Mouse (Mus musculus) limb, embryonic 12.5 days (tissue): ENCODE data around the gene Plppr1. TPM values are rescaled to one million over a fixed set of nuclear protein-coding genes. Genes with fewer than 3 reads are reported as not detected.
"Not testable (repeated sequence)": the region's sequence is repeated elsewhere in the genome, so short reads cannot be mapped to it uniquely, and the experiment has no call there.

Source experiments
- ATAC-seq: fragments of 200-750 bp; cut with Nextera tagmentation; 2 replicates; pipeline ENCODE4 v1.8.0; 2017; ENCODE audit warnings: low read depth, moderate TSS enrichment; ENCODE audit not compliant: insufficient number of reproducible peaks, insufficient read depth, low FRiP score, low TSS enrichment
- H3K27ac ChIP-seq: fragments of 300-500 bp; sonication (generic); 2 replicates; pipeline ENCODE4 v1.5.1; 2016; ENCODE audit warnings: mild to moderate bottlenecking, moderate library complexity
- H3K27me3 ChIP-seq: fragments of 300-500 bp; sonication (generic); 2 replicates; pipeline ENCODE4 v1.6.1; 2016; ENCODE audit warnings: mild to moderate bottlenecking, moderate library complexity
- H3K36me3 ChIP-seq: fragments of 300-500 bp; sonication (generic); 2 replicates; pipeline ENCODE4 v1.6.1; 2016; ENCODE audit warnings: mild to moderate bottlenecking, moderate library complexity
- H3K4me1 ChIP-seq: fragments of 300-500 bp; sonication (generic); replicated peaks from 2 replicates; pipeline ENCODE4 v1.6.1; 2016
- H3K4me2 ChIP-seq: fragments of 300-500 bp; sonication (generic); 2 replicates; pipeline ENCODE4 v1.6.1; 2016; ENCODE audit warnings: mild to moderate bottlenecking, moderate library complexity
- H3K4me3 ChIP-seq: fragments of 300-500 bp; sonication (generic); replicated peaks from 2 replicates; pipeline ENCODE4 v1.5.1; 2016; ENCODE audit warnings: mild to moderate bottlenecking
- H3K9ac ChIP-seq: fragments of 300-500 bp; sonication (generic); replicated peaks from 2 replicates; pipeline ENCODE4 v1.6.1; 2016; ENCODE audit warnings: mild to moderate bottlenecking, moderate library complexity
- H3K9me3 ChIP-seq: fragments of 300-500 bp; sonication (generic); 2 replicates; pipeline ENCODE4 v1.6.1; 2016; ENCODE audit warnings: mild to moderate bottlenecking, moderate library complexity
- WGBS: fragments of 180-500 bp; shearing (Covaris S2); methylation state at CpG from one replicate; pipeline ENCODE4 v1.1.7; 2016; 5-methylcytosine and 5-hydroxymethylcytosine counted together
- polyA plus RNA-seq: library from polyadenylated mRNA; unstranded; fragments of >200 nt; fragmentation: Nextera tagmentation; extraction: Ambion mirVana; gene quantifications from 2 replicates; pipeline ENCODE4 v1.2.1, GENCODE M21; 2016

The Plppr1 gene
- polyA plus RNA-seq, 1 experiment from 2014 or later: 2.1 TPM

DNA sequence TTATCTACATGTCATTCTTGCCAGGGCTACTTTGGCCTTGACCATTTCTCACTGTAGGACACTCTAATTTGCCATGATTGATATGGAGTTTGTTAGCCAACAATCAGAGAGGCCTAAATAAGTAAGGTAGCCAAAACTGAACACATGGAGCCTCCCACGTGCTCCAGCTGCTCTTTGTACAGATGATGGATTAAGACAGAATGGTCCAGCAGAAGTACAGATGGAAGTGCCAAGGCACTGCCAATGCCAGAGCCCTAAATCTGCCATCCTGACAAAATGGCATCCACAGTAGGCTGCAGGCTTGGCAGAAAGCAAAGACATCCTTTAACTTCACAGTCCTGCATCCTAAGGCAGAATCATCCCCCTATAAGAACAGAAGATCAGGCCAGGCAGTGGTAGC, 237.4 kb downstream of the Plppr1 start:
- H3K4me3 ChIP-seq: no peak overlapping the region
- H3K27me3 ChIP-seq: no peaks in the 10 kb centered on the region
- H3K36me3 ChIP-seq: no peaks in the 10 kb centered on the region
- H3K27ac ChIP-seq: no peak overlapping the region
- no peaks in the 10 kb centered on the region for H3K9me3 ChIP-seq
- H3K4me1 ChIP-seq: no peaks in the 10 kb centered on the region
- no peak overlapping the region for H3K9ac ChIP-seq
- no peak overlapping the region for H3K4me2 ChIP-seq
- WGBS: 76% methylated on average over 1 of the region's 1 CpGs
- no peak for ATAC-seq

DNA sequence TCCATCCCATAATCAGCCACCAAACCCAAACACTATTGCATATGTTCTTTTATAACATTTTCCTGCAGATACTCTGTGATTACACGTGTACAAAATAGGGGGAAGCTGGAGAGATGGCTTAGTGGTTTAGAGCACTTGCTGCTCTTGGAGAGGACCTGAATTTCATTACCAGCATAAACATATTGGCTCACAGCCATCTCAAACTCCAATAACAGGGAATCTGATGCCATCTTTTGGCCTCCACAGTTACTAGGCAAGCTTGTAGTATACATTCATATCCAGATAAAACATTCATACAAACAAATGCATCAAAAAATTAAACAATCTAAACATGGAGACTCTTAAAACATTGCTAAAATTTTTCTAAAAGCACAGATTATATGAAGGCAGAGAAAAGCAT, 240.5 kb downstream of the Plppr1 start:
- WGBS: 32% methylated on average over 1 of the region's 1 CpGs
- Histone ChIP-seq H3K36me3 (no peaks in the 10 kb centered on the region), H3K4me2 (no peak overlapping the region), H3K27me3 (no peaks in the 10 kb centered on the region), H3K9ac (no peak overlapping the region), H3K27ac (no peak overlapping the region), H3K4me1 (no peaks in the 10 kb centered on the region), H3K4me3 (no peak overlapping the region), H3K9me3 (no peaks in the 10 kb centered on the region)
- no peak for ATAC-seq

DNA sequence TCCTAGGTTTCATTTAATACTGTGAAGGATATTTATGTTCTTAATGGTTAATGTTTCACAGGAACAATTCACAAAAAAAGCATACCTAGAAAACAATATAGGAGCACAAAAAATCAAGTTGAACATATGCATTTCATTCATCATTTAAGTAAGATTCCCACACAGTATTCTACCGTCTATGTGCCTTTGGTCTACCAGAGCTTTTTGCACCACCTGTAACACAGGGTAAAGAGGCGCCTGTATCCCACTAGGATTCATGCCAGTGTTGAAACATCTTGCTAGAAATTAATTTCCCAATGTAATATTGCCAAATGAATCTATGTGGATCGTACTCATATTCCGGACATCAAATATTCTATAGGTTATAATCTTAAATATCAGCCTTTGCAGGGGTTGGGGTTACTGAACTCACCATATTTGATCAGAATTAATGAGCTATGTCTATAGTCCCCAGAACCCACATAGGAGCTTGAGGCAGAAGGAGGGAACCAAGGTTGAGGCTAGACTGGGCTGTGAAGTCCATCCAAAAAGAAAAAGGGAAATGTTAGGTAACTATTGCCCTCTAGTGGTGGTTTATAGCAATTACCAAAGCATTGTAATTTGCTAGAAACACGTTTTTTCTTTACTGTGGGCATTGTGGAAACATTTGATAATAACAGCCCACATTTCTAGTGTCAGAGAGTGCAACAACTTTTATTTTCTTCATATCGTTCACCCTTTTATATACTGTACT, 263.0 kb downstream of the Plppr1 start:
- 56% methylated on average over 6 of the region's 6 CpGs for WGBS
- no peak for ATAC-seq

DNA sequence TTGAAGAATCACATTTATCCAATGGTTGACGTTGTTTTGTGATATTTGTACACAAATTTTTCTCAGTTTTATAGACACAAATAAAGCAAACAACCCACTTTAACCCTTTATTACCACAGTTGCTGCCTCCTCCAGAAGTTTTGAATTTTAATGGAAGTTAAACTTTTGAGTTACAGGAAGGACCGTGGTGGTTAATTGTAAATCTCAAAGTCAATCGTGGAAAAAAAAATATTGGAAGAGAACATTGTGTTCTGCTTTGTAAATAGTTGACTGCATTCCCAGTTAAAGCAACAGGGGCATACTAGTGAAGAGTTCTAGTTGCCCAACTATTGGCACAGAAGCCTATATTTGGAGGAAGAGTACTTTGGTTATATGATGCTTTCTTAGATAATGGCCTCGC, 278.9 kb downstream of the Plppr1 start:
- not testable (repeated sequence) for H3K9ac ChIP-seq, H3K4me2 ChIP-seq, H3K27me3 ChIP-seq, ATAC-seq, H3K9me3 ChIP-seq, H3K27ac ChIP-seq, H3K4me3 ChIP-seq, H3K36me3 ChIP-seq, H3K4me1 ChIP-seq
- WGBS: 80% methylated on average over 3 of the region's 4 CpGs

More for the DNA sequence above, 263.0 kb downstream of the Plppr1 start:
- H3K4me3 ChIP-seq: no peak overlapping the region
- H3K27me3 ChIP-seq: no peaks in the 10 kb centered on the region
- no peak overlapping the region for H3K9ac ChIP-seq
- no peaks in the 10 kb centered on the region for H3K36me3 ChIP-seq
- H3K9me3 ChIP-seq: no peaks in the 10 kb centered on the region
- H3K27ac ChIP-seq: no peak overlapping the region
- no peaks in the 10 kb centered on the region for H3K4me1 ChIP-seq
- no peak overlapping the region for H3K4me2 ChIP-seq

DNA sequence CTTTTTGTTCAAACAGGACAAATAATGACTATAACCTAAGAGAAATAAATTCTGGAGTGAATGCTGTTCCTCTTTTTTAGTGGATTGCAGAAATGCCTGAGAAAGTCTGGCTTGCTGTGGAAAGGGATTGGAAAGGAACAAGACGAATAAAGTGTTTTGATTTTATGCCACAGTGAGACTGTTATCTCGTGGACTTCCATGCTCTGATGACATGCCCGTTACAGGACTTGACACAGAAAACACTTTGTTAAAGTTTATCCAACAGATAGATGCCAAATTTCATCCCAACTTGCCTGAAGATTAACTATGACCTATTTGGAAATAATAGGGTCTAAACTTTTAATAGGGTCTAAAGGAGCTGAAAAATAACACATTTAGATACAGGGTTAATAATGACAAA, 281.0 kb downstream of the Plppr1 start:
- ATAC-seq, H3K4me2 ChIP-seq, H3K27me3 ChIP-seq, H3K4me3 ChIP-seq, H3K36me3 ChIP-seq, H3K9me3 ChIP-seq, H3K27ac ChIP-seq, H3K9ac ChIP-seq, H3K4me1 ChIP-seq: not testable (repeated sequence)
- WGBS: 86% methylated on average over 3 of the region's 3 CpGs

DNA sequence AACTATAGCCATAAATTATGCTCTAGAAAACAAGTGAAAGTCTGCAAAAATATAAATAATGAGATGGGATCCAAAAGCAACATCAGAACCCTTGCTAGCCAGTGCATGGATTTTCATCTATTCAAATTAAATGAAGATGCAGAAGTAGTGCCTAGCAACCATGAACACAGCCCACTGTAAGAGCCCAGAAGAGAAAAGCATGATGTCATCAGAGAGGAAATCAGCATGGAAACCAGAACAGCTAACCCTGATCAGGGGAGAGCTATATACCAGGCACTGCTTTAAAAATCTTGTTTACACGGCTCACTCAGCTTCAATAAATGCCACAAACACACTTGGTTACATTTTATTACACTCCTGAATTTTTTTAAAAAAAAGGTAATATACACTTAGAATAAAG, 288.9 kb downstream of the Plppr1 start:
- not testable (repeated sequence) for H3K4me1 ChIP-seq, H3K4me3 ChIP-seq, H3K9me3 ChIP-seq, ATAC-seq, H3K27ac ChIP-seq, H3K9ac ChIP-seq, H3K4me2 ChIP-seq, H3K36me3 ChIP-seq, H3K27me3 ChIP-seq
- WGBS: 52% methylated on average over 1 of the region's 1 CpGs

DNA sequence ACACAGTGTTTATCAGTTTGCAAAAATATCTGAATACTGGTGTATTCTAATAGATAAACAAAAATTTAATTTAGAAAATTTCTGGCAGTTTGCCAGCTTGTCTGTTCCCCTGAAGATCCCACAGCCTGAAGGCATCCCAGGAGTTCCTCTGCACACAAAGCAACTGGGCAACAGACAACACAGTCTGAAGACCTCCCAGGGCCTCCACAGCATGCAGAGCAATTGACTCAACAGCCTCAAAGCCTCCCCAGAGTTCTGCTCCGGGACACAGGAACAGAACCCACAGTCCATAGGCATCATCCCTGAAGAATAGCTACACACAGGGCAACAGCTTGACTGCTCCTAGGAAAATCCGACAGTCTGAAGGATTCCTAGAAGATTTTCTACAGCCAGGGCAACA, 289.6 kb downstream of the Plppr1 start:
- ATAC-seq: no peak
- WGBS: 75% methylated on average over 2 of the region's 2 CpGs

DNA sequence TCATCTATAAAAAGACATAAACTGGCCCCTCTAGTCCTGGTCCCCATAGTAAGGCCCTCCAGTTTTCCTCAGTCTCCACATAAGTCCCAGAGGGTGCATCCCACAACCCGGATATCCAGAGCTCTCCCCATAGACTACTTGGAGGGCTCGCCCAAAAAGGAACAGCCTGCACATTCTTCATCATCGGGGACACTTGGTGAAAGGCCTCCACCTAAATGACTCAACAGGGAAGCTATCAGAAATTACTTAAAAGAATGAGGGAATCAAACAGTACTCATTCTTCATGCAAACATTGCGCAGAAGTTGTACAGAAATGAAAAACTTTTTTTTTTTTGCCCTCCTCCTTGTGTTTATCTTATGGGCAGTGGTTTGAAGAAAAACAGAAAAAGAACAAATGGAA, 291.4 kb downstream of the Plppr1 start:
- ATAC-seq: no peak
- no peak overlapping the region for H3K4me2 ChIP-seq

More for the DNA sequence above, 289.6 kb downstream of the Plppr1 start:
- no peak overlapping the region for H3K9ac ChIP-seq
- H3K27ac ChIP-seq: no peak overlapping the region
- no peaks in the 10 kb centered on the region for H3K36me3 ChIP-seq
- H3K9me3 ChIP-seq: no peaks in the 10 kb centered on the region
- H3K4me2 ChIP-seq: no peak overlapping the region
- no peaks in the 10 kb centered on the region for H3K27me3 ChIP-seq
- H3K4me1 ChIP-seq: no peaks in the 10 kb centered on the region
- no peak overlapping the region for H3K4me3 ChIP-seq

DNA sequence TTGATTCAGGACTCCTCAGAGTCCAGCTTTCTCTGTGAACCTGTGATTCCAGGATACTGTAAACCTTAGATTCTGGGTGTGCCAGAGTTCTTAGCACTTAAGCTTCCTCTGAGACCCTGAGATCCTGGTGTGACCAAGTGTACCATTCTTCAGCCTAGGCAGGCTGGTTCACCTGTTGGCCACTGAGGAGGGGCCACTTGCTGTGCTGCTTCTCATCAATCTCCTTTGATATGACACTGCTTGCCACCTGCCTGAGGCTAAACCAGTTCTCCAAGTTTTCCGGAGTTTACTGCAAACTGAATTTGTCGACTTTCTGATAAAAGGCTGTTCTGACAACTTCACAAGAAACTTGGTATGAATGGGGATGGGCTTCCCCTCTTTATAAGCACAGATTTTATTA, 298.0 kb downstream of the Plppr1 start:
- H3K27me3 ChIP-seq: no peaks in the 10 kb centered on the region
- no peak overlapping the region for H3K4me3 ChIP-seq
- H3K9ac ChIP-seq: no peak overlapping the region
- no peaks in the 10 kb centered on the region for H3K4me1 ChIP-seq
- H3K9me3 ChIP-seq: peaks cover 6% of the 10 kb centered on the region; the same call in 1 of the 2 replicates
- ATAC-seq: no peak
- no peak overlapping the region for H3K4me2 ChIP-seq
- 72% methylated on average over 2 of the region's 2 CpGs for WGBS
- H3K36me3 ChIP-seq: no peaks in the 10 kb centered on the region
- H3K27ac ChIP-seq: no peak overlapping the region

More for the DNA sequence above, 291.4 kb downstream of the Plppr1 start:
- no peaks in the 10 kb centered on the region for H3K27me3 ChIP-seq
- no peaks in the 10 kb centered on the region for H3K4me1 ChIP-seq
- 84% methylated on average over 4 of the region's 4 CpGs for WGBS
- no peak overlapping the region for H3K27ac ChIP-seq
- H3K9me3 ChIP-seq: no peaks in the 10 kb centered on the region
- H3K36me3 ChIP-seq: no peaks in the 10 kb centered on the region
- H3K9ac ChIP-seq: no peak overlapping the region
- H3K4me3 ChIP-seq: no peak overlapping the region

DNA sequence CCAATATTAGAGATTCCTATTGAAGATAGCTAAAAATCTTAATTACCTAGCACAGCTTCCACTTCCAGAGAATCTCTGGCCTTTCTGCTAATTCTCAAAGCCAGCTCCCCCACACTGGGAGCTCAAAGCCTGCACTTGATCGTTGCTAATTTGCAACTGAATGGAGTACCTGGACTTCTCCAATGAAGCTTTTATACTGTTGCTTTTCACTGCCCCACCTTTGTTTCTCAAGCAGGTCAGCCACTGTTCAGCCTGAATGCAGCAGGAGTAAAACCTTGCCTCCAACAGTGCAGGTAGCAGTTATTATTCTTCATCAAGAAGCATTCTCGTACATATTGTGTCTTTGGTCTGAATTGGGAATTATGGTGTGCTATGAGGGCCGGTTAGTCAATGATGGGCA, 309.0 kb downstream of the Plppr1 start:
- H3K27ac ChIP-seq, H3K4me2 ChIP-seq, H3K9ac ChIP-seq, H3K27me3 ChIP-seq, H3K4me3 ChIP-seq, ATAC-seq, H3K36me3 ChIP-seq, H3K4me1 ChIP-seq: not testable (repeated sequence)
- H3K9me3 ChIP-seq: peaks cover 12% of the 10 kb centered on the region; the same call in 1 of the 2 replicates
- WGBS: 90% methylated on average over 3 of the region's 3 CpGs

DNA sequence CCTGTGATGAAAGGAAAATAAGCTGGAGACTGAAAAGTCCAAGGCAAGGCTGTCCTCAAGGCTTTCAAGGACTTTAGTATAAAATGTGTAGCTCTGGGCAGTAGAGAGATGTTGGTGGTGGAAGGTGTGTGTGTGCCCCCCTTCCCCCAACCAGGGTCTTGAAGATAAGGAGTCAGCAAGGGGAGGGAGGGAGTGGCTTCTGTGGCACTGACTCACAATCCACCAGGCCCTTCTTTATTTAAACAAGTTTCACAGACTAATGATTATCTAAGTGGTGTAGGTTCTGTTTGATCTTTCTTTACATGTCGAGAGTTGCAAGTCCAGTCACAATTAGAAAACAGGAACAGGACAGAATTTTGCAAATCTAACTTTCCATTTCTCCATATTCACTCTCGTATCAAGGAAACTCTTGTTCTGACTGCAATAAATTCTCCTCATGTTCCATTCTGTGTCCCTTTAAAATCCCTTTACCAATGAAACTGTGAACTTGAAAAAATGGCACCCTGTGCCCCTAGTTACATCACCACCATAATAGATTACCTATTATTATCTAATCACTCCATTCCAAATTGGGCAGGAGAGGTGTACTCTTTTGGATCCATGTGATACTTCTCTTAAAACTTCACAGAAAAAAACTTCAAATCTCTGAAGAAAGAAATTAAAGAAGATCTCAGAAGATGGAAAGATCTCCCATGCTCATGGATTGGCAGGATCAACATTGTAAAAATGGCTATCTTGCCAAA, 324.7 kb downstream of the Plppr1 start:
- not testable (repeated sequence) for H3K4me3 ChIP-seq, ATAC-seq, H3K36me3 ChIP-seq, H3K9me3 ChIP-seq, H3K27ac ChIP-seq, H3K9ac ChIP-seq, H3K4me1 ChIP-seq, H3K27me3 ChIP-seq, H3K4me2 ChIP-seq
- WGBS: 85% methylated on average over 2 of the region's 2 CpGs
